Mouse (Mus musculus) hindbrain, embryonic 15.5 days (tissue): Measurements from ENCODE around the gene Pgm5. TPM values are rescaled to one million over a fixed set of nuclear protein-coding genes. Genes with fewer than 3 reads are reported as not detected.
A peak's percentile ranks its signal among the peaks of the same experiment; 100 is the strongest.
"Not testable (repeated sequence)": the region's sequence is repeated elsewhere in the genome, so short reads cannot be mapped to it uniquely, and the experiment has no call there.

Source experiments
- ATAC-seq: fragments of 200-750 bp; cut with Nextera tagmentation; 2 replicates; pipeline ENCODE4 v1.8.0; 2017; ENCODE audit warnings: low read depth, moderate number of reproducible peaks, moderate TSS enrichment; ENCODE audit not compliant: low FRiP score
- H3K27ac ChIP-seq: fragments of 300-500 bp; sonication (generic); replicated peaks from 2 replicates; pipeline ENCODE4 v1.5.1; 2015; ENCODE audit warnings: mild to moderate bottlenecking, inconsistent platforms
- H3K27me3 ChIP-seq: fragments of 300-500 bp; sonication (generic); 2 replicates; pipeline ENCODE4 v1.6.1; 2015; ENCODE audit warnings: control low read depth, inconsistent platforms
- H3K36me3 ChIP-seq: fragments of 300-500 bp; sonication (generic); 2 replicates; pipeline ENCODE4 v1.6.1; 2015; ENCODE audit warnings: control low read depth, inconsistent platforms
- H3K4me1 ChIP-seq: fragments of 300-500 bp; sonication (generic); replicated peaks from 2 replicates; pipeline ENCODE4 v1.6.1; 2015; ENCODE audit warnings: control low read depth, inconsistent platforms
- H3K4me2 ChIP-seq: fragments of 300-500 bp; sonication (generic); 2 replicates; pipeline ENCODE4 v1.6.1; 2015; ENCODE audit warnings: moderate library complexity, mild to moderate bottlenecking, inconsistent platforms
- H3K4me3 ChIP-seq: fragments of 300-500 bp; sonication (generic); 2 replicates; pipeline ENCODE4 v1.5.1; 2015; ENCODE audit warnings: mild to moderate bottlenecking, inconsistent platforms
- H3K9ac ChIP-seq: fragments of 300-500 bp; sonication (generic); 2 replicates; pipeline ENCODE4 v1.6.1; 2015; ENCODE audit warnings: inconsistent platforms
- H3K9me3 ChIP-seq: fragments of 300-500 bp; sonication (generic); 2 replicates; pipeline ENCODE4 v1.6.1; 2016; ENCODE audit warnings: control low read depth, inconsistent platforms
- WGBS: fragments of 180-500 bp; shearing (Covaris S2); methylation state at CpG from one replicate; pipeline ENCODE4 v1.1.7; 2015; 5-methylcytosine and 5-hydroxymethylcytosine counted together
- polyA plus RNA-seq: library from polyadenylated mRNA; unstranded; fragments of >200 nt; fragmentation: Nextera tagmentation; extraction: Ambion mirVana; gene quantifications from 2 replicates; pipeline ENCODE4 v1.2.1, GENCODE M21; 2015

Pgm5 gene
- polyA plus RNA-seq, 1 experiment from 2014 or later, result 1.2 TPM

GRCm38 (mm10) chr19:24897006-24897895 is 35.6 kb upstream of the Pgm5 start:
- ATAC-seq, result no peak
- Histone ChIP-seq H3K9me3 (no peaks in the 10 kb centered on the region), H3K4me2 (peak overlapping the region; percentile 30), H3K9ac (no peak overlapping the region), H3K27ac (no peak overlapping the region), H3K36me3 (no peaks in the 10 kb centered on the region), H3K27me3 (peaks cover 61% of the 10 kb centered on the region), H3K4me1 (peaks cover 23% of the 10 kb centered on the region), H3K4me3 (peak overlapping the region; percentile 7; the same call in 1 of the 2 replicates)
- under 1% methylated on average over 57 of the region's 57 CpGs for WGBS

GRCm38 (mm10) chr19:24896536-24896935 is 34.9 kb upstream of the Pgm5 start:
- ATAC-seq, result no peak
- WGBS, result 16% methylated on average over 4 of the region's 4 CpGs
- peaks cover 23% of the 10 kb centered on the region for H3K4me1 ChIP-seq
- H3K9ac ChIP-seq, result no peak overlapping the region
- peaks cover 54% of the 10 kb centered on the region for H3K27me3 ChIP-seq
- no peak overlapping the region for H3K4me2 ChIP-seq
- no peaks in the 10 kb centered on the region for H3K36me3 ChIP-seq
- H3K27ac ChIP-seq, result no peak overlapping the region
- no peaks in the 10 kb centered on the region for H3K9me3 ChIP-seq
- no peak overlapping the region for H3K4me3 ChIP-seq

GRCm38 (mm10) chr19:24886888-24887287 is 25.2 kb upstream of the Pgm5 start:
- 0 out of 2 replicates have a peak, but pooled peaks cover 6% of the 10 kb centered on the region for H3K27me3 ChIP-seq
- no peaks in the 10 kb centered on the region for H3K9me3 ChIP-seq
- H3K9ac ChIP-seq, result no peak overlapping the region
- no peak overlapping the region for H3K4me3 ChIP-seq
- 85% methylated on average over 3 of the region's 3 CpGs for WGBS
- no peaks in the 10 kb centered on the region for H3K36me3 ChIP-seq
- no peak overlapping the region for H3K4me2 ChIP-seq
- H3K27ac ChIP-seq, result no peak overlapping the region
- H3K4me1 ChIP-seq, result no peaks in the 10 kb centered on the region
- ATAC-seq, result no peak

- WGBS, result 23% methylated on average over 5 of the region's 5 CpGs
- Histone ChIP-seq H3K9ac (no peak overlapping the region), H3K4me1 (no peaks in the 10 kb centered on the region), H3K27me3 (0 out of 2 replicates have a peak, but pooled peaks cover 6% of the 10 kb centered on the region), H3K36me3 (no peaks in the 10 kb centered on the region), H3K4me2 (no peak overlapping the region), H3K4me3 (no peak overlapping the region), H3K9me3 (no peaks in the 10 kb centered on the region), H3K27ac (no peak overlapping the region)
- 0 out of 2 replicates have a peak, but pooled peaks have one; percentile 42 for ATAC-seq
Measured at GRCm38 (mm10) chr19:24885504-24885903, 23.8 kb upstream of the Pgm5 start.

GRCm38 (mm10) chr19:24881237-24881636 is 19.6 kb upstream of the Pgm5 start:
- no peaks in the 10 kb centered on the region for H3K4me1 ChIP-seq
- WGBS, result 69% methylated on average over 4 of the region's 4 CpGs
- no peaks in the 10 kb centered on the region for H3K36me3 ChIP-seq
- no peak overlapping the region for H3K9ac ChIP-seq
- no peak overlapping the region for H3K4me3 ChIP-seq
- H3K27ac ChIP-seq, result no peak overlapping the region
- no peak overlapping the region for H3K4me2 ChIP-seq
- ATAC-seq, result no peak
- H3K9me3 ChIP-seq, result no peaks in the 10 kb centered on the region
- 0 out of 2 replicates have a peak, but pooled peaks cover under 1% of the 10 kb centered on the region for H3K27me3 ChIP-seq

- ATAC-seq, H3K4me2 ChIP-seq, H3K27me3 ChIP-seq, H3K36me3 ChIP-seq, H3K9ac ChIP-seq, H3K9me3 ChIP-seq, H3K4me3 ChIP-seq, H3K27ac ChIP-seq, H3K4me1 ChIP-seq: not testable (repeated sequence)
- WGBS, result 87% methylated on average over 23 of the region's 26 CpGs
Measured at GRCm38 (mm10) chr19:24875129-24875870, 13.6 kb upstream of the Pgm5 start, which contains the start of gene Gm10053. TSS of gene Gm10053 (plus strand) at chr19:24875686.

- peaks cover 3% of the 10 kb centered on the region; the same call in 1 of the 2 replicates for H3K4me1 ChIP-seq
- WGBS, result 61% methylated on average over 2 of the region's 2 CpGs
Measured at GRCm38 (mm10) chr19:24873873-24874272, 12.2 kb upstream of the Pgm5 start.

GRCm38 (mm10) chr19:24871037-24871635 is 9.5 kb upstream of the Pgm5 start:
- peak; percentile 81; the same call in 1 of the 2 replicates for ATAC-seq
- WGBS, result 17% methylated on average over 18 of the region's 18 CpGs
- peak overlapping the region; percentile 64 for H3K4me2 ChIP-seq
- H3K4me3 ChIP-seq, result peak overlapping the region; percentile 34
- H3K27me3 ChIP-seq, result no peaks in the 10 kb centered on the region
- H3K9ac ChIP-seq, result peak overlapping the region; percentile 38
- no peaks in the 10 kb centered on the region for H3K9me3 ChIP-seq
- no peaks in the 10 kb centered on the region for H3K36me3 ChIP-seq
- H3K27ac ChIP-seq, result no peak overlapping the region
- H3K4me1 ChIP-seq, result peaks cover 3% of the 10 kb centered on the region; the same call in 1 of the 2 replicates

More at GRCm38 (mm10) chr19:24873873-24874272, 12.2 kb upstream of the Pgm5 start:
- no peak overlapping the region for H3K27ac ChIP-seq
- no peaks in the 10 kb centered on the region for H3K9me3 ChIP-seq
- no peak overlapping the region for H3K4me2 ChIP-seq
- H3K36me3 ChIP-seq, result no peaks in the 10 kb centered on the region
- no peak overlapping the region for H3K9ac ChIP-seq
- no peaks in the 10 kb centered on the region for H3K27me3 ChIP-seq
- no peak overlapping the region for H3K4me3 ChIP-seq
- no peak for ATAC-seq

- H3K4me2 ChIP-seq, result no peak overlapping the region
- no peaks in the 10 kb centered on the region for H3K9me3 ChIP-seq
- H3K36me3 ChIP-seq, result no peaks in the 10 kb centered on the region
- peaks cover 7% of the 10 kb centered on the region for H3K4me1 ChIP-seq
- H3K27me3 ChIP-seq, result peaks cover 23% of the 10 kb centered on the region
- H3K27ac ChIP-seq, result no peak overlapping the region
- ATAC-seq, result no peak
- no peak overlapping the region for H3K9ac ChIP-seq
- no peak overlapping the region for H3K4me3 ChIP-seq
- WGBS, result 89% methylated on average over 9 of the region's 9 CpGs
Measured at GRCm38 (mm10) chr19:24865436-24865835, 3.8 kb upstream of the Pgm5 start.

- peak overlapping the region; percentile 42 for H3K4me3 ChIP-seq
- H3K9me3 ChIP-seq, result no peaks in the 10 kb centered on the region
- H3K9ac ChIP-seq, result peak overlapping the region; percentile 43
- H3K4me1 ChIP-seq, result peaks cover 7% of the 10 kb centered on the region
- H3K36me3 ChIP-seq, result no peaks in the 10 kb centered on the region
- no peak overlapping the region for H3K27ac ChIP-seq
- 19% methylated on average over 13 of the region's 13 CpGs for WGBS
- H3K4me2 ChIP-seq, result peak overlapping the region; percentile 69
- peaks cover 26% of the 10 kb centered on the region for H3K27me3 ChIP-seq
- peak; percentile 30; the same call in 1 of the 2 replicates for ATAC-seq
Measured at GRCm38 (mm10) chr19:24861276-24861611, 411 bp downstream of the Pgm5 start.

GRCm38 (mm10) chr19:24851456-24852315 is 10.0 kb downstream of the Pgm5 start:
- Histone ChIP-seq H3K4me1 (peaks cover 8% of the 10 kb centered on the region), H3K27me3 (no peaks in the 10 kb centered on the region), H3K36me3 (no peaks in the 10 kb centered on the region), H3K27ac (no peak overlapping the region), H3K9me3 (no peaks in the 10 kb centered on the region), H3K4me2 (peak overlapping the region; percentile 42), H3K9ac (no peak overlapping the region), H3K4me3 (no peak overlapping the region)
- ATAC-seq, result peak; percentile 8; the same call in 1 of the 2 replicates
- WGBS, result 57% methylated on average over 21 of the region's 21 CpGs
